ENCODE assay signal across 8 mouse cellular contexts in genomic region chr2:121806171-121806943, GRCm38 (mm10). TPM values are rescaled to one million over a fixed set of nuclear protein-coding genes. Genes with fewer than 3 reads are reported as not detected.
DNase-seq lines count a peak whose midpoint lies in the region; ATAC-seq lines count a peak whose summit lies in the region.

No protein-coding gene starts in this region.

- H3K4me1 ChIP-seq in lung, embryonic 15.5 days = peaks cover 12% of the 10 kb centered on the region
- peaks cover 6% of the 10 kb centered on the region; the same call in 1 of the 2 replicates for H3K4me1 ChIP-seq in embryonic facial prominence, embryonic 14.5 days (ENCODE audit: control insufficient read depth, insufficient read depth, low read length)
- peaks cover 13% of the 10 kb centered on the region; the same call in 1 of the 2 replicates for H3K4me1 ChIP-seq in hindbrain, embryonic 14.5 days (replicated peaks; ENCODE audit: control insufficient read depth, insufficient read depth, low read length)
- H3K4me1 ChIP-seq in limb, embryonic 15.5 days = peaks cover 10% of the 10 kb centered on the region

- peak overlapping the region; percentile 66 for H3K4me3 ChIP-seq in lung, embryonic 15.5 days
- H3K4me3 ChIP-seq in embryonic facial prominence, embryonic 14.5 days (ENCODE audit: low read depth, low read length) = peak overlapping the region; percentile 60
- H3K4me3 ChIP-seq in hindbrain, embryonic 14.5 days (replicated peaks; ENCODE audit: low read length) = peak overlapping the region; percentile 76
- peak overlapping the region; percentile 68 for H3K4me3 ChIP-seq in limb, embryonic 15.5 days

- WGBS in lung, embryonic 15.5 days = under 1% methylated on average over 75 of the region's 90 CpGs
- WGBS in embryonic facial prominence, embryonic 14.5 days = under 1% methylated on average over 36 of the region's 90 CpGs
- WGBS in hindbrain, embryonic 14.5 days = under 1% methylated on average over 86 of the region's 90 CpGs
- under 1% methylated on average over 75 of the region's 90 CpGs for WGBS in limb, embryonic 15.5 days

- no peak for DNase-seq in lung, postnatal 14 days
- peak; percentile 62 for DNase-seq in adrenal gland, postnatal 14 days
- DNase-seq in embryonic facial prominence, embryonic 14.5 days (ENCODE audit: low spot score) = peak; percentile 16
- DNase-seq in hindbrain, embryonic 14.5 days (ENCODE audit: low spot score) = peak; percentile 45
- peak; percentile 74 for DNase-seq in retina, postnatal 1 day
- no peak for DNase-seq in ovary, postnatal 14 days (ENCODE audit: low spot score)

- H3K9ac ChIP-seq in lung, embryonic 15.5 days = peak overlapping the region; percentile 42
- peak overlapping the region; percentile 61 for H3K9ac ChIP-seq in embryonic facial prominence, embryonic 14.5 days (ENCODE audit: low read depth, low read length)
- peak overlapping the region; percentile 96 for H3K9ac ChIP-seq in hindbrain, embryonic 14.5 days
- 0 out of 2 replicates have a peak overlapping the region, but pooled peaks have one; percentile 14 for H3K9ac ChIP-seq in limb, embryonic 15.5 days

- H3K27ac ChIP-seq in lung, embryonic 15.5 days = peak overlapping the region; percentile 61
- H3K27ac ChIP-seq in embryonic facial prominence, embryonic 14.5 days (replicated peaks; ENCODE audit: low read depth, low read length) = no peak overlapping the region; the same call in 1 of the 2 replicates
- H3K27ac ChIP-seq in hindbrain, embryonic 14.5 days = peak overlapping the region; percentile 95
- H3K27ac ChIP-seq in limb, embryonic 15.5 days = no peak overlapping the region

- H3K36me3 ChIP-seq in lung, embryonic 15.5 days = no peaks in the 10 kb centered on the region
- no peaks in the 10 kb centered on the region for H3K36me3 ChIP-seq in embryonic facial prominence, embryonic 14.5 days (ENCODE audit: control insufficient read depth, insufficient read depth, low read length)
- no peaks in the 10 kb centered on the region for H3K36me3 ChIP-seq in hindbrain, embryonic 14.5 days (replicated peaks; ENCODE audit: control insufficient read depth, insufficient read depth)
- H3K36me3 ChIP-seq in limb, embryonic 15.5 days = no peaks in the 10 kb centered on the region

- peaks cover 46% of the 10 kb centered on the region for H3K27me3 ChIP-seq in lung, embryonic 15.5 days
- H3K27me3 ChIP-seq in embryonic facial prominence, embryonic 14.5 days (replicated peaks; ENCODE audit: control insufficient read depth, insufficient read depth, low read length) = peaks cover 42% of the 10 kb centered on the region
- no peaks in the 10 kb centered on the region for H3K27me3 ChIP-seq in hindbrain, embryonic 14.5 days (ENCODE audit: control insufficient read depth, insufficient read depth, low read length)
- H3K27me3 ChIP-seq in limb, embryonic 15.5 days = peaks cover 34% of the 10 kb centered on the region

- peak overlapping the region; percentile 93 for H3K4me2 ChIP-seq in lung, embryonic 15.5 days
- peak overlapping the region; percentile 91 for H3K4me2 ChIP-seq in embryonic facial prominence, embryonic 14.5 days (ENCODE audit: low read depth, low read length)
- peak overlapping the region; percentile 77 for H3K4me2 ChIP-seq in hindbrain, embryonic 14.5 days (replicated peaks)
- peak overlapping the region; percentile 95 for H3K4me2 ChIP-seq in limb, embryonic 15.5 days

- ATAC-seq in lung, embryonic 15.5 days (ENCODE audit: borderline replicate concordance, extremely low read depth, low FRiP score, low TSS enrichment) = peak; percentile 82
- ATAC-seq in embryonic facial prominence, embryonic 14.5 days (ENCODE audit: low read depth) = peak; percentile 84
- peak; percentile 83 for ATAC-seq in hindbrain, embryonic 14.5 days (ENCODE audit: low FRiP score)
- peak; percentile 78 for ATAC-seq in limb, embryonic 15.5 days (ENCODE audit: insufficient number of reproducible peaks, low FRiP score, low TSS enrichment, low read depth)

- no peaks in the 10 kb centered on the region for H3K9me3 ChIP-seq in lung, embryonic 15.5 days
- no peaks in the 10 kb centered on the region for H3K9me3 ChIP-seq in embryonic facial prominence, embryonic 14.5 days (ENCODE audit: control insufficient read depth, low read length)
- H3K9me3 ChIP-seq in hindbrain, embryonic 14.5 days (ENCODE audit: control insufficient read depth, low read length) = no peaks in the 10 kb centered on the region
- no peaks in the 10 kb centered on the region for H3K9me3 ChIP-seq in limb, embryonic 15.5 days

RNA-seq across cellular contexts. Expression of gene Frmd5, which starts 0.5 kb away (rescaled TPM):
- 3.3 and 4.1 TPM in 2 replicates for polyA plus RNA-seq in lung, embryonic 15.5 days (2015; fragmentation: Nextera tagmentation; extraction: Ambion mirVana)
- 91.0 and 102 TPM in 2 replicates for total RNA-seq in adrenal gland, postnatal 14 days (2021)
- polyA plus RNA-seq in embryonic facial prominence, embryonic 14.5 days (2014; fragmentation: Nextera tagmentation; extraction: Ambion mirVana) = 1.4 and 2.1 TPM in 2 replicates
- 29.4 and 30.0 TPM in 2 replicates for polyA plus RNA-seq in hindbrain, embryonic 14.5 days (2014; fragmentation: Nextera tagmentation; extraction: Ambion mirVana)
- 0.78 and 0.81 TPM in 2 replicates for polyA plus RNA-seq in limb, embryonic 15.5 days (2015; fragmentation: Nextera tagmentation; extraction: Ambion mirVana)

Comparison
In these comparisons a context has a peak if more than half of its experiments do, and no peak if none do; other contexts are left out.
1. H3K27ac ChIP-seq: peak in lung, embryonic 15.5 days (single experiment) and hindbrain, embryonic 14.5 days (single experiment); none in embryonic facial prominence, embryonic 14.5 days (single experiment) and limb, embryonic 15.5 days (single experiment).
2. H3K9ac ChIP-seq: peak in every context shown above with its lines; median percentile 96 in hindbrain, embryonic 14.5 days; 61 in embryonic facial prominence, embryonic 14.5 days; 42 in lung, embryonic 15.5 days; 14 in limb, embryonic 15.5 days.
3. DNase-seq: peak in adrenal gland, postnatal 14 days (single experiment), embryonic facial prominence, embryonic 14.5 days (single experiment), hindbrain, embryonic 14.5 days (single experiment) and retina, postnatal 1 day (single experiment); none in lung, postnatal 14 days (single experiment) and ovary, postnatal 14 days (single experiment).
4. Peak in every context shown above with its lines, with median percentiles within 50 percentile points of each other: ATAC-seq, H3K4me2 ChIP-seq and H3K4me3 ChIP-seq.